Mouse (Mus musculus): Measurements from ENCODE around the gene Psmd11. TPM values are rescaled to one million over a fixed set of nuclear protein-coding genes. Genes with fewer than 3 reads are reported as not detected.
A peak's percentile ranks its signal among the peaks of the same experiment; 100 is the strongest.
"Not testable (repeated sequence)": the region's sequence is repeated elsewhere in the genome, so short reads cannot be mapped to it uniquely, and the experiment has no call there.

Gene Psmd11
- 256 and 289 TPM in 2 replicates for polyA plus RNA-seq (2014; fragmentation: Nextera tagmentation; extraction: Ambion mirVana)

DNA sequence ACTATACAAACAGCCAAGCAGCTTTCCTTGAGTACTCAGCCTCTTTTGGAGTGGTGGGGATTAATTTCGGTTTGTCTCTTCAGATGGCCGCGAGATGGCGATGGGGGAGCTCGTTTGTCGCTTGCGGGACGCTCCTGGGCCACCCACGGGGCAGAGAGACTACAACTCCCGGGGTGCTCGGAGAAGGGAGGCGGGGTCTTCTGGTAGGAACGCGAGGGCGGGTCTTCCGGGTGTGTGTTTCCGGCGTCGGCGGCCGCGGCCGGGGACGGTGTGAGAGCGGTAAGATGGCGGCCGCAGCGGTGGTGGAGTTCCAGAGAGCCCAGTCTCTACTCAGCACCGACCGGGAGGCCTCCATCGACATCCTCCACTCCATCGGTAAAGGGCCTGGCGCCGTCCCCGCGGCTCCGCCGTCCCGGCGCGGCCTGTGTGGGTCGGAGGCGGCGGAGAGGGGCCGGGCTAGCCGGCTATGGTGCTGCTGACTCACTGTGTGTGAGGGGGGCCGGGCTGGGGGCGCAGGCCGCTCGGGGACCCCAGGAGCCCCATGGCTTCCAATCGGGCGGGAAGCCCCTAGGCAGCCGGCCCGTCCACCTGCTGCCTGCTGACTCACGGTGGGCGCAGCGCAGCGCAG, at the start of gene Psmd11:
Gene Psmd11 (plus strand): TSS at position 235 of the 628 bp plus-strand sequence.
- no peaks in the 10 kb centered on the region for H3K9me3 ChIP-seq (ENCODE audit: control insufficient read depth, low read length)
- H3K4me1 ChIP-seq (replicated peaks; ENCODE audit: control insufficient read depth, insufficient read depth, low read length), result peaks cover 6% of the 10 kb centered on the region
- H3K36me3 ChIP-seq (ENCODE audit: control insufficient read depth, insufficient read depth, low read length), result peaks cover 13% of the 10 kb centered on the region
- H3K4me2 ChIP-seq, result peak within 1 kb of the TSS; percentile 81
- DNase-seq (ENCODE audit: low spot score) (peak; percentile 93), ATAC-seq (replicated peaks; ENCODE audit: low FRiP score) (peak; percentile 97)
- H3K4me3 ChIP-seq (ENCODE audit: low read depth, low read length), result peak within 1 kb of the TSS; percentile 87
- no peaks in the 10 kb centered on the region for H3K27me3 ChIP-seq (replicated peaks; ENCODE audit: control insufficient read depth, insufficient read depth, low read length)
- peak within 1 kb of the TSS; percentile 80 for H3K27ac ChIP-seq (ENCODE audit: low read depth, low read length)
- H3K9ac ChIP-seq (ENCODE audit: low read depth, low read length), result peak within 1 kb of the TSS; percentile 96
- under 1% methylated on average over 58 of the region's 58 CpGs for WGBS

DNA sequence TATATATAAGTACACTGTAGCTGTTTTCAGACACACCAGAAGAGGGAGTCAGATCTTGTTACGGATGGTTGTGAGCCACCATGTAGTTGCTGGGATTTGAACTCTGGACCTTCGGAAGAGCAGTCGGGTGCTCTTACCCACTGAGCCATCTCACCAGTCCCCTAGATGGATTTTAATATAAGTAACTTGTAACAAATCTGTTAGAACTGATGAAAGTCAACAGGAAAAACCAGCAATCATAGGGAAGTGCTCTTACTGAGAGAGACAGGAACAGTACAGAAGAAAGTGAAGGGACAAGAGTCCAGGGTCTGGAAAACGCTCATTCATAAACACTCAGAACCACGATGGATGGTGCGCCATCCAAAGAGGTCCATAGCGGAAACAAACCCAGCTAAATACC, 49.2 kb upstream of the Psmd11 start:
- not testable (repeated sequence) for H3K27me3 ChIP-seq (replicated peaks; ENCODE audit: control insufficient read depth, insufficient read depth, low read length); H3K4me3 ChIP-seq (ENCODE audit: low read depth, low read length); H3K9me3 ChIP-seq (ENCODE audit: control insufficient read depth, low read length); H3K4me2 ChIP-seq; H3K27ac ChIP-seq (ENCODE audit: low read depth, low read length); ATAC-seq (replicated peaks; ENCODE audit: low FRiP score); DNase-seq (ENCODE audit: low spot score); H3K36me3 ChIP-seq (ENCODE audit: control insufficient read depth, insufficient read depth, low read length); H3K9ac ChIP-seq (ENCODE audit: low read depth, low read length); H3K4me1 ChIP-seq (replicated peaks; ENCODE audit: control insufficient read depth, insufficient read depth, low read length)
- 93% methylated on average over 7 of the region's 7 CpGs for WGBS

DNA sequence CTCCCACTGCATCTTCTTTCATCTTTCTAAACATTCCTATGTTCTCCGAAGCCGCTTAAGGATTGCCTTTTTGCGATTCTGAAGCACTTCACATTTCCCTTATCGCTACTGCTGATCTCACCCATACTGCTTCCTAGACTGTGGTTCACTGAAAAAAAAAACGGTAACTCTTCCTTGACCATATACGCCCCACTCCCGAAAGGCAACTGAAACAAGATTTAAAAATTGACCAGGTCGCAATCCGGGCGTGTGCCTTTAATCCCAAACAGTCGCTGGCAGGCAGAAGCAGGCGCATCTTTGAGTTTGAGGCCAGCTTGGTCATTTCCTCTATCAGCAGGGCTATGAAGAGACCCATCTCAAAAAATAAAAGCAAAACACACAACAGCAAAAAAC, 45.8 kb upstream of the Psmd11 start:
- H3K9ac ChIP-seq (ENCODE audit: low read depth, low read length), result peak overlapping the region; percentile 100
- peak overlapping the region; percentile 95 for H3K4me3 ChIP-seq (ENCODE audit: low read depth, low read length)
- H3K36me3 ChIP-seq (ENCODE audit: control insufficient read depth, insufficient read depth, low read length), result peaks cover 17% of the 10 kb centered on the region
- no peaks in the 10 kb centered on the region for H3K9me3 ChIP-seq (ENCODE audit: control insufficient read depth, low read length)
- peaks cover 16% of the 10 kb centered on the region for H3K4me1 ChIP-seq (replicated peaks; ENCODE audit: control insufficient read depth, insufficient read depth, low read length)
- peak overlapping the region; percentile 95 for H3K27ac ChIP-seq (ENCODE audit: low read depth, low read length)
- H3K4me2 ChIP-seq, result peak overlapping the region; percentile 74
- 2% methylated on average over 12 of the region's 12 CpGs for WGBS
- DNase-seq (ENCODE audit: low spot score) (peak; percentile 38), ATAC-seq (replicated peaks; ENCODE audit: low FRiP score) (peak; percentile 23; the same call in 1 of the 2 replicates)
- H3K27me3 ChIP-seq (replicated peaks; ENCODE audit: control insufficient read depth, insufficient read depth, low read length), result no peaks in the 10 kb centered on the region

DNA sequence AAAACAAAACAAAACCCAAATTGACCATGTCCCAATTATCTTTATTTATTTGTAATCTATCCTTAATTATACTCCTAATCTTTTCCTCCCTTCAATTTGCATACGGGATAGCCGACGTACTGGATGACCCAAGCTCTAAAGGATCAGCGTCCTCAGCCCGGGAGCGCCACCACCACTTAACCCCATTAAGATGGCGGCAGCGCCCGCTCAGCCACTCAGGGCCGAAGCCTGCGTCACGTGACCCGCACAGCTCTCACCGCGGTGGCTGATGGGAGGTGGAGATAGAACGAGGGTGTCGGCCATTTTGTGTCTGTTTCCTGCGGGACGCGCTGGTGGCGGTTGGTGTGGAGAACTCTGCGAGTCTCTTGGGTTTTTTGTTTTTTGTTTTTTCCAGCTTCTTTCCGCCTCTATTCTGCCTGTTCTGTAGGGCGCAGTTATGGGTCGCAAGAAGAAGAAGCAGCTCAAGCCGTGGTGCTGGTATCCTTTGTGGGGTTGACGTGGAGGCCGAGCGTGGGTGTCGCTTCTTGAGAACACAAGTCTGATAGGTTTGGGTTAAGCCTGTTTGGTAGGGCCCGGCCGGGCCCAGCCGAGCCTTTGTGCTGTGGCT, 45.3 kb upstream of the Psmd11 start, which contains the start of gene Zfp207:
Gene Zfp207 (plus strand): TSS at position 261 of the 607 bp plus-strand sequence.
- peaks cover 16% of the 10 kb centered on the region for H3K4me1 ChIP-seq (replicated peaks; ENCODE audit: control insufficient read depth, insufficient read depth, low read length)
- peak; percentile 88 for ATAC-seq (replicated peaks; ENCODE audit: low FRiP score)
- peak within 1 kb of the TSS; percentile 82 for H3K4me2 ChIP-seq
- peak; percentile 94 for DNase-seq (ENCODE audit: low spot score)
- peak within 1 kb of the TSS; percentile 100 for H3K9ac ChIP-seq (ENCODE audit: low read depth, low read length)
- H3K9me3 ChIP-seq (ENCODE audit: control insufficient read depth, low read length), result no peaks in the 10 kb centered on the region
- H3K27ac ChIP-seq (ENCODE audit: low read depth, low read length), result peak within 1 kb of the TSS; percentile 95
- no peaks in the 10 kb centered on the region for H3K27me3 ChIP-seq (replicated peaks; ENCODE audit: control insufficient read depth, insufficient read depth, low read length)
- H3K36me3 ChIP-seq (ENCODE audit: control insufficient read depth, insufficient read depth, low read length), result peaks cover 22% of the 10 kb centered on the region
- WGBS, result under 1% methylated on average over 33 of the region's 33 CpGs
- H3K4me3 ChIP-seq (ENCODE audit: low read depth, low read length), result peak within 1 kb of the TSS; percentile 95

DNA sequence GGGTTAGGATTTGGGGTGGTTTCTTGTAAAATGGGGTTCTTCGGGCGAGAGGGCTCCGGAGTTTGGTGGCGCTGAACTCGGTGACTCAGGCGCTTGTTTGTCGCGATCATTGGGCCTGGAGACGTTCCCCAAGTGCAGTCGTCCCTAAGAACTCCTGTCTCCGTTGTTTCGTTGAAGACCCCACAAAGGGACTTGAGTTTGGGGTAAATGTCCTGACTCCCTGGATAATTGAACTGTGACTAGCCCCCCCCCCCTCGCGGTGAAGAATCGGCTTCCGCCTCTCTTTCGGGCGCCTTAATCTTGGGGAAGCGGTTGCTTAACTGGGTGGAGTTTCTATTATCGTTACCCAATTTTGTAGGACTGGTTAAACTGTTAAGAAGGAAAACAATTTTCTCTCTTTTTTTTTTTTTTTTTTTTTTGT, 44.8 kb upstream of the Psmd11 start:
- Histone ChIP-seq H3K4me1 (replicated peaks; ENCODE audit: control insufficient read depth, insufficient read depth, low read length) (peaks cover 16% of the 10 kb centered on the region), H3K9me3 (ENCODE audit: control insufficient read depth, low read length) (no peaks in the 10 kb centered on the region), H3K27me3 (replicated peaks; ENCODE audit: control insufficient read depth, insufficient read depth, low read length) (no peaks in the 10 kb centered on the region), H3K4me2 (no peak overlapping the region; the same call in 1 of the 2 replicates), H3K27ac (ENCODE audit: low read depth, low read length) (peak overlapping the region; percentile 95), H3K9ac (ENCODE audit: low read depth, low read length) (peak overlapping the region; percentile 100), H3K36me3 (ENCODE audit: control insufficient read depth, insufficient read depth, low read length) (peaks cover 25% of the 10 kb centered on the region), H3K4me3 (ENCODE audit: low read depth, low read length) (peak overlapping the region; percentile 95)
- under 1% methylated on average over 20 of the region's 20 CpGs for WGBS
- ATAC-seq (replicated peaks; ENCODE audit: low FRiP score), result peak; percentile 47
- no peak for DNase-seq (ENCODE audit: low spot score)

- Histone ChIP-seq H3K27me3 (replicated peaks; ENCODE audit: control insufficient read depth, insufficient read depth, low read length) (no peaks in the 10 kb centered on the region), H3K9ac (ENCODE audit: low read depth, low read length) (peak overlapping the region; percentile 69), H3K27ac (ENCODE audit: low read depth, low read length) (0 out of 2 replicates have a peak overlapping the region, but pooled peaks have one; percentile 5), H3K4me2 (peak overlapping the region; percentile 82), H3K9me3 (ENCODE audit: control insufficient read depth, low read length) (no peaks in the 10 kb centered on the region), H3K36me3 (ENCODE audit: control insufficient read depth, insufficient read depth, low read length) (peaks cover 30% of the 10 kb centered on the region), H3K4me3 (ENCODE audit: low read depth, low read length) (peak overlapping the region; percentile 95), H3K4me1 (replicated peaks; ENCODE audit: control insufficient read depth, insufficient read depth, low read length) (peaks cover 16% of the 10 kb centered on the region)
- ATAC-seq (replicated peaks; ENCODE audit: low FRiP score), result no peak
- DNase-seq (ENCODE audit: low spot score), result no peak
Observed at GRCm38 (mm10) chr11:80384461-80384860, 44.0 kb upstream of the Psmd11 start.

- Histone ChIP-seq H3K9me3 (ENCODE audit: control insufficient read depth, low read length) (no peaks in the 10 kb centered on the region), H3K27ac (ENCODE audit: low read depth, low read length) (no peak overlapping the region), H3K36me3 (ENCODE audit: control insufficient read depth, insufficient read depth, low read length) (peaks cover 33% of the 10 kb centered on the region), H3K4me3 (ENCODE audit: low read depth, low read length) (peak overlapping the region; percentile 95), H3K4me2 (peak overlapping the region; percentile 82), H3K4me1 (replicated peaks; ENCODE audit: control insufficient read depth, insufficient read depth, low read length) (peaks cover 16% of the 10 kb centered on the region), H3K9ac (ENCODE audit: low read depth, low read length) (peak overlapping the region; percentile 69), H3K27me3 (replicated peaks; ENCODE audit: control insufficient read depth, insufficient read depth, low read length) (no peaks in the 10 kb centered on the region)
- ATAC-seq (replicated peaks; ENCODE audit: low FRiP score) (no peak), DNase-seq (ENCODE audit: low spot score) (no peak)
- WGBS, result 53% methylated on average over 4 of the region's 4 CpGs
Observed at GRCm38 (mm10) chr11:80385055-80385454, 43.4 kb upstream of the Psmd11 start.

DNA sequence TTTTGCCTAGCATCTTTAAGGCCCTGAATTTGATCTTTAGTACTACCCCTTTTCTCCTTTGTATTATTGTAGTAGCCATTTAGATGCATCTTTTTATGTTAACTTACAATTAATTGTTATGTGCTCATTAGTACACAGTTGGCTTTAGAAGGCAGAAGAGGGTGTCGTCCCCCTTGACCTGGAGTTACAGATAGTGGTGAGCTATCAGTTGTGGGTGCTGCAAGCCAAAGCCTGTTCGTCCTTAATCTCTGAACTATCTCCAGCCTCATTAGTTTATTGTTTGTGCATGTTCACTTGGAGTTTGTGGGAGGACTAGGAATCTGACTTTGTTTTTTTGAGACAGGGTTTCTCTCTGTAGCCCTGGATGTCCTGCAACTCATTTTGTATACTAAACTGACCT, 41.6 kb upstream of the Psmd11 start:
- H3K4me3 ChIP-seq (ENCODE audit: low read depth, low read length), result peak overlapping the region; percentile 95
- H3K9ac ChIP-seq (ENCODE audit: low read depth, low read length), result no peak overlapping the region
- no peaks in the 10 kb centered on the region for H3K9me3 ChIP-seq (ENCODE audit: control insufficient read depth, low read length)
- peaks cover 16% of the 10 kb centered on the region for H3K4me1 ChIP-seq (replicated peaks; ENCODE audit: control insufficient read depth, insufficient read depth, low read length)
- no peaks in the 10 kb centered on the region for H3K27me3 ChIP-seq (replicated peaks; ENCODE audit: control insufficient read depth, insufficient read depth, low read length)
- 34% methylated on average over 2 of the region's 2 CpGs for WGBS
- ATAC-seq (replicated peaks; ENCODE audit: low FRiP score), result no peak; the same call in 1 of the 2 replicates
- peaks cover 41% of the 10 kb centered on the region for H3K36me3 ChIP-seq (ENCODE audit: control insufficient read depth, insufficient read depth, low read length)
- no peak overlapping the region for H3K27ac ChIP-seq (ENCODE audit: low read depth, low read length)
- no peak for DNase-seq (ENCODE audit: low spot score)
- peak overlapping the region; percentile 82 for H3K4me2 ChIP-seq

All from liver, embryonic 11.5 days (tissue).